Mouse (Mus musculus) heart, postnatal 4 days (tissue): ENCODE data around the gene Fam104a. TPM values are rescaled to one million over a fixed set of nuclear protein-coding genes. Genes with fewer than 3 reads are reported as not detected.

Experiments
- DNase-seq: peaks from one replicate; pipeline ENCODE4 v3.0.0; 2021
- total RNA-seq, 2 experiments: library from RNA; stranded (reverse); gene quantifications; 2 replicates each; pipeline ENCODE4 v1.2.3; 2021

Gene Fam104a
- 10 to 100 TPM; 25.2 to 27.3 TPM for total RNA-seq

DNA sequence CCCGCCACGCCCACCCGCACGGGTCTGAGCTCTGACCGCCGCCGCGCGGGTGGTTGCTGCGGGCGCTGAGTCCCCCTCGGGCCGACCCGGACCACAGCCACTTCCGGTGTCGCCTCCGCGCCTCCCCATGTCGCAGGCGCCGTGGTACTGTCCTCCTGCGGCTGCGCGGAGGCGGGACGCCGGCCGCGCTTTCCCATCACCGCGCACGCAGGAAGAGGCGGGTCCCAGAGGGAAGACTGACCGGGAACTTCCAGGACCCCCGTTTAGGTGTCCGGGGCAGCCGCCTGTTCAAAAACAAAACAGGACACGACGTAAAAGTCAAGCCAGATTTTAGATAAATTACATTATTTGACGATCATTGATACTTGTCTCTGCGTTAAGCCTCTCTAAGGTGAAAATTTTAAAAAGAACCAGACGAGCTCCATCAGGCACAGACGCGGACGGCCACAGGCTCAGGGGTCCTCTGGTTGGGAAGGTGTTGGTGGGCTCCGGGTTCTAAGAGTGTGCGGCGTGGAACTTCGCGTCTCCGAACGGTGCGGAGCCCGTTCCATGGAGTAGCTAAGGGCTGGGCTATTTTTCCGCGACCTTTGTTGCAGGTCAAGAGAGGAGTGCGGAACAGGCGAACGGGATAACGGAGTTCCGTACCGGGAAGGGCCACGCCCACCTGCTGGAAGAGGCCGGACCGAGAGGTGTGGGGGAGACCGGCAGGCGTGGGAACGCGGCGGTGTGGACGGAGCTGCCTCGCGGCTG lies at the start of gene Fam104a, which contains the start of gene D11Wsu47e:
TSS of gene Fam104a (minus strand) at position 199 of the 750 bp plus-strand sequence.
TSS of gene D11Wsu47e (plus strand) at position 456 of the 750 bp plus-strand sequence.
- peak; percentile 96 for DNase-seq

DNA sequence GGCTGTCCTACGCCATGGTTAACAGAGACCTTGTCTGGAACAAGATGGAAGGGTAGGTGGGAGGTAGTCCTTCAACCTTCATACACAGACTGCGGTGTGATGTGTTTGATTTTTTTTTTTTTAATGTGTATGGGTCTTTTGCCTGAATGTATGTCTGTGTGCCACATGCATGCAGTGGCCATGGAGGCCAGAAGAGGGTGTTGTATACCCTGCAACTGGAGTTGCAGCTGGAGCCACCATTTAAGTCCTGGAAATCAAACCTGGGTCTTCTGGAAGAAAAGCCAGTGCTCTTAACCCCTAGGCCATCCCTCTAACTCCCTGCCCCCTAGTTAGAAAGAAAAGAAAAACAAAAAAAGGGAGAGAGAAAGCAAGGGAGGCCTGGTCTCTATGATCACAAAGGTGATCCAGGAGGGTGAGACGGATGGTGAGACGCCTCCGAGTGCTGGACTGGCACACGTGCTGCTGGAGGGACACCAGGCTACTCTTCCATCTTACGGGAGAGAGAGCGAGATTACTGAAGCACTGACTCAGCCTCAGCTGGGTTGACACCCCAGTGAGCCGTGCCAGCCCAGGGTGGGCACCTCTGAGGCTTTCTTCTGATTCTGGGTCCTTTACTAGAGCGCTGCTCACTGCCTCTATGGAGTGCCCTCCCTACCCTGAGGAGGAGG lies 48.1 kb upstream of the Fam104a start:
- no peak for DNase-seq

GRCm38 (mm10) chr11:113730879-113731278 lies 46.9 kb upstream of the Fam104a start:
- DNase-seq: no peak

- DNase-seq: no peak
Observed at GRCm38 (mm10) chr11:113729917-113730316, 46.0 kb upstream of the Fam104a start.

- DNase-seq: no peak
Observed at GRCm38 (mm10) chr11:113729239-113729638, 45.3 kb upstream of the Fam104a start.

- no peak for DNase-seq
Observed at GRCm38 (mm10) chr11:113727992-113728391, 44.0 kb upstream of the Fam104a start.

DNA sequence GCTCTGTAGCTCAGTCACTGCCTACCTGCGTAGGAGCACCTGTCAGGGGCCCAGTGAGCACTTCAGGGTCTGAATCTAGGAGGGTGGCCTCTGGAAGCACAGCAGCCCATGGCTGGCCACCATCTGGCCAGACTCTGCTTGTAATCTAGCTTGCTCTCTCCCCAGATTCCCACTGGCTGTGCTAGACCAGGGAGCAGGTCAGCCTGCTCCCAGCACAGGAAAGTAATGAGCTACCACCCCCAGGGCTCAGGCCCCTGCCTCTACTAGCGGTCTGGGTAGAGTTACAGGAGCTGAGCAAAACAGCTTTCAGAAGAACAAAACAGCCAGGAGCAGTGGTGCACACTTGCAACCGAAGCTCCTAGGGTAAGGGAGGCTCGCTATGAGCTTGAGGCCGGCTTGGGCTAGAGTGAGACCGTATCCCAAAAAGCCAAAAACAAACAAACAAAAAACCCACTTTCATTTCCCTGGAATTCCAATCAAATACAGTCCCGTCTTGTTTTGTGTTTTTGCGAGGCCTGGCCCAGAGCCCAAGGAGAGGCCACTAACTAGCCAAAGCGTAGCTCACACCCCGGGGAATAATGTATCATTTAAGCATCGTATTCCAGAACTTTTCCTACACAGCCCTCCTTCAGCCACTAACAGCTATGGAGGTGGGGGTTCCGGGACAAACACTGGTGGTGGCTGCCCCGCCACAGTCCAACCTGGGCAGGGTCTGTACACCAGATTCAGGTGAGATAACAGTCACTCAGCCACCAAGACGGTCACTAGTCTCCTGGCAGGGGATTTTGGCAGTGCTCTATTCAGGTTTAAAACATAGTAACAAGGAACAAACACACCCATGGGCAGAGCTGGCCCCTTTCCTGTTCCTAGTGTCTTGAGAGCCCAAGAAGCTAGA lies 43.3 kb upstream of the Fam104a start:
- DNase-seq: no peak

DNA sequence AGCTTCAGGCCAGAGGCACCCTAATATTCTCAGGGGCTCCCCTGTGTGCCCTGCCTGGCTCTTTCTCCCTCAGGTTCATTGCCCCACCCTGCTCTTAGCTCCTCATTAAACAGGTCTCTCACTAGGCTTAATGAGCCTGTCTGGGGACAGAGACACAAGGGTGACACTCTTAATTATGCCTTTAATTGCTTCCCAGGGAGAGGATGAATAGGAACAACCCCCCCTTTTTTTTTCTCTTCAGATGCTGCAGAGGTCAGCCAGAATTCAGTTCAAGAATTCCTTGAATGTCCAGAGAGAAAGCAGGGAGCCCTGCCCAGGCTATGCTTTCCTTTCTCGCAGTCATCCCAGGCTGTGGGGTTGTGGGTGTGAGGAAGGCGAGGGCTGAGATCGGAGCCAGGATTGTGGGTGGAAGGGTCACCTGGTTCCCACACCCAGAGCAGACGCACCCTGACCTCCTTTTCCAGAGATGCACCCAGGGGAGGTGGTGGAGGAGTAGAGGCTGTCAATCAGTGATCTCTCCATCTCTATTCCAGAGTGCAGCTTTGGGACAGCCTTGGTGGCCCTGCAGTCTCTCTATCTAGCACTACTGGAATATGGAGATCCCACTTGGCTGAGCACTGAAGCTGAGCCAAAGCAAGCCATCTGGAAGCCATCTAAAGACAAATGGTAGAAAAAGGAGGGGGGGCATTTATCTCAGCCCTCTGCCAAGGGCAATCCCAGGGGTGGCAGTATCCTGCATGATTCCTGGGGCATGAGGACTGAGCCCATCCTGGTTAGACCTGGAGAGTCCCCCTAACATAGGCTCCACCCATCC lies 41.5 kb upstream of the Fam104a start:
- DNase-seq: peak; percentile 53

- DNase-seq: no peak
Observed at GRCm38 (mm10) chr11:113722405-113723090, 38.6 kb upstream of the Fam104a start.

- no peak for DNase-seq
Observed at GRCm38 (mm10) chr11:113717767-113718424, 33.9 kb upstream of the Fam104a start.

- DNase-seq: no peak
Observed at GRCm38 (mm10) chr11:113716132-113716531, 32.2 kb upstream of the Fam104a start.

- no peak for DNase-seq
Observed at GRCm38 (mm10) chr11:113715078-113715674, 31.2 kb upstream of the Fam104a start.

DNA sequence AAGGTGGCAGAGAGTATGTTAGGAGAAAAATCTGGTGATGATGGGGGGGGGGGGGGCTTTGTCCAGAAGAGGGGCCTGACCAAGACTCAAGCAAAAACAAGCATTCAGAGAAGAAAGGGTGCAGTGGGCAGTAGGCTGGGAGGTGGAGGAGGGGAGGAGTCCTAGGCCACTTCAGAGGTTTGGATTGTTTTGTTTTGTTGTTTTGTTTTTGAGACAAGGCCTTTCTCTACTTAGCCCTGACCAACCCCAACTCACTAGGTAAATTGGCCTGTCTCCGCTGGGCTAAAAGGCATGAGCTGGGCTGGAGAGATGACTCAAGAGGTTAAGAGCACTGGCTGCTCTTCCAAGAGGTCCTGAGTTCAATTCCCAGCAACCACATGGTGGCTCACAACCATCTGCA lies 27.1 kb upstream of the Fam104a start:
- DNase-seq: no peak

DNA sequence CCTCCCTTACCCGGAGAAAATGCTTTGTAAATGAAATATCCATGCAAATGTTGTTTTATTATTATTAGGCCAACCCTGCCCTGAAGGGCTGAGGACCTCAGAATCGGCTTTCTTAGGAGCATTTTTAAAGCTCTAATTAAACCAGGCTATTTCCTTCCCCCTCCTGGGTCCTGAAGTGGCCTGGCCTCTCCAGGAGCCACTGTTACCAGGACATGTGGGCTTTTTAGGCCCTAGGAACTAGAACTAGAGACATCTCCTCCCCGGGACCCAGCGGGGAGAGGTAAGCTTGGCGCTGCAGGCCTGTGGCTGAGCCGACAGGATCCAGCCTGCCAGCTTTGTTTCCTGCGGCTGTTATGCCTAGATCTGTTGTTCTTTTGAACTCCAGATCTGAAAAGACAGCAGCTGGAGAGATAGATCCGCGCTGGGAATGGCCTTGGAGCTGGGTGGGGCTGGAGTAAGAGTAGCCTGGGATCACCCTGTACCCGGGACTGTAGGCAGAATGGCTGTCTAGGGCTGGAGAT lies 26.4 kb upstream of the Fam104a start:
- no peak for DNase-seq

GRCm38 (mm10) chr11:113709731-113710256 lies 25.8 kb upstream of the Fam104a start, which contains the start of gene Cpsf4l:
TSS of gene Cpsf4l (minus strand) at chr11:113710017.
- no peak for DNase-seq

DNA sequence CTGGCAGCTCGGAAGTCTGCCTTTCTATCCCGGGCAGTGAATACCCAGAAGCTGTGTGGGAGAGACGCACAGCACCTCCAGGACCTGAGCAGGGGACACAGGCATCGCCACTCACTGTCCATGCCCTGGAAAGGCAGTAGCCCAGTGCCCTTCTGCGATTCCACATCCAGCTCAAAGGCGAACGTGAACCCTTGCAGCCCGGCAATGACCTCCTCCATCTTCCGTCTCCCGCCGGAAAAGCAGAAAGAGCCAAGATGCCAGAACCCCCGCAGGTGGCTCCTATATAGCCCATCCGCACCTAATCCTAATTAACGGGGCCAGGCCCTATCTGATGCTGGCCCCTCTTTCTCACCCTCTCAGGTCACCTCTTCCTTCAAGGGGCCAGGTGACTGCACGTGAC lies 25.3 kb upstream of the Fam104a start:
- DNase-seq: no peak

DNA sequence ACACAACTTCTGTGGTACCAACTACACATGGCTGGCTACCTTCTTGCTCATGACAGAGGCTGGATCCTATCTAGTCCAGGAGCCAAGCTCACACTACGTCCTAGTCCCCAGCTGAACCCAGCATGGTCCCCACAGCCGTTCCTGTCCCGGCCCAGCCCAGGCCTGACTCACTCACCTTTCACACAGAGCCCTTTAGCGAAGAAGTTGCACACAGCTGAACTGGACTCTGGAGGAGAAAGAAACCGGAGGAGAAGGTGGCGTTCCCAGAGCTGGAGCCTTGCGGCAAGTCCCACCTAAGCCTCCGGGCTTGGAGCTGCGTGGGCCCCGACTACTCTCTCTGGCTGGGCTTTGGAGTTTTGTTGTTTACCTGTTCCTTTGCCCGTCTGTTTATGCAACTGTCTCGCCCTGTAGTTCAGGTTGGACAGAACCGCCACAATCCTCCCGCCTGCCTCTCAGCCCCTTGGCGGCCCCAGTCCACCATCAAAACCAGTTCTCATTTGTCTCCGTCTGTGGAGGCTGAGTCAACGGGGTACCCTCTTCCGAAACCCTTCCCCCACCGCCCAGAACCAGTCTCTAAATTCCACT lies 24.8 kb upstream of the Fam104a start:
- DNase-seq: no peak

- DNase-seq: no peak
Observed at GRCm38 (mm10) chr11:113705966-113706652, 22.2 kb upstream of the Fam104a start.

DNA sequence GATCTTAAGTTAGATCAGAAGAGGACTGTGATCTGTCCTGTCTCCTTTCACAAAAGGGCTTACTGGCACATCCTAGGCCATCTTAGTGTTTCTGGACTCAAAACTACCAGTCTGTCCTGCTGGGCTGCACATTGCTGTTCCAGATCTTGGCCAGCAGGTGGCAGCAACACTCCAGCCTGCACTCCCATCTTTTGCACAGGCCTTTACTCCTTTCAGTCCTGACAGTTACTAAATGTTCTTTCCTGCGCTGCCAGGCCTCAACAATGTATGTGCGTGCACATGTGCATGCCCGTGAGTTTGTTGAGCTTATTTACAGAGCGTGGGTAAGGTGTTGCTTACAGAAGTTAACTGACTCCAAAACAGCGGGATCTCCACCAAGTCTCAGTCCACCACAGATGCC lies 19.8 kb upstream of the Fam104a start:
- peak; percentile 85 for DNase-seq
